Mouse (Mus musculus) hindbrain, embryonic 14.5 days (tissue): ENCODE results near the gene Nkx2-1. TPM values are rescaled to one million over a fixed set of nuclear protein-coding genes. Genes with fewer than 3 reads are reported as not detected.
"Not testable (repeated sequence)": the region's sequence is repeated elsewhere in the genome, so short reads cannot be mapped to it uniquely, and the experiment has no call there.

Source experiments
- ATAC-seq: fragments of 200-750 bp; cut with Nextera tagmentation; 2 replicates; pipeline ENCODE4 v1.8.0; 2017; ENCODE audit warnings: moderate number of reproducible peaks, mild to moderate bottlenecking, moderate TSS enrichment, moderate library complexity; ENCODE audit not compliant: low FRiP score
- DNase-seq: peaks from one replicate; pipeline ENCODE4 v3.0.0-alpha.2; 2015; ENCODE audit warnings: low spot score
- H3K27ac ChIP-seq: fragments of 300-500 bp; sonication (generic); 2 replicates; pipeline ENCODE4 v1.5.1; 2014; ENCODE audit warnings: mild to moderate bottlenecking, moderate library complexity
- H3K27me3 ChIP-seq: fragments of 300-500 bp; sonication (generic); 2 replicates; pipeline ENCODE4 v1.6.1; 2014; ENCODE audit warnings: mild to moderate bottlenecking, low read length, mixed read lengths; ENCODE audit not compliant: control insufficient read depth, insufficient read depth
- H3K36me3 ChIP-seq: fragments of 300-500 bp; sonication (generic); replicated peaks from 2 replicates; pipeline ENCODE4 v1.6.1; 2014; ENCODE audit not compliant: control insufficient read depth, insufficient read depth
- H3K4me1 ChIP-seq: fragments of 300-500 bp; sonication (generic); replicated peaks from 2 replicates; pipeline ENCODE4 v1.6.1; 2014; ENCODE audit warnings: antibody characterized with exemption, low read length, mixed read lengths; ENCODE audit not compliant: control insufficient read depth, insufficient read depth
- H3K4me2 ChIP-seq: fragments of 300-500 bp; sonication (generic); replicated peaks from 2 replicates; pipeline ENCODE4 v1.6.1; 2014; ENCODE audit warnings: mild to moderate bottlenecking, moderate library complexity
- H3K4me3 ChIP-seq: fragments of 300-500 bp; sonication (generic); replicated peaks from 2 replicates; pipeline ENCODE4 v1.5.1; 2014; ENCODE audit warnings: mild to moderate bottlenecking, low read length
- H3K9ac ChIP-seq: fragments of 300-500 bp; sonication (generic); 2 replicates; pipeline ENCODE4 v1.6.1; 2014
- H3K9me3 ChIP-seq: fragments of 300-500 bp; sonication (generic); 2 replicates; pipeline ENCODE4 v1.6.1; 2016; ENCODE audit warnings: low read length; ENCODE audit not compliant: control insufficient read depth
- WGBS: fragments of 180-500 bp; shearing (Covaris S2); extraction: QIAGEN DNeasy Blood & Tissue Kit; methylation state at CpG from one replicate; pipeline ENCODE4 v1.1.7; 2014; 5-methylcytosine and 5-hydroxymethylcytosine counted together
- polyA plus RNA-seq: library from polyadenylated mRNA; unstranded; fragments of >200 nt; fragmentation: Nextera tagmentation; extraction: Ambion mirVana; gene quantifications from 2 replicates; pipeline ENCODE4 v1.2.1, GENCODE M21; 2014

The Nkx2-1 gene
- polyA plus RNA-seq, 1 experiment from 2014 or later, result not detected

- peaks cover 95% of the 10 kb centered on the region for H3K27me3 ChIP-seq
- not testable (repeated sequence) for H3K4me3 ChIP-seq, H3K36me3 ChIP-seq, H3K9ac ChIP-seq, DNase-seq, H3K9me3 ChIP-seq, H3K27ac ChIP-seq, H3K4me2 ChIP-seq, H3K4me1 ChIP-seq
- peak; percentile 75 for ATAC-seq
- 7% methylated on average over 9 of the region's 16 CpGs for WGBS
These were observed 11.4 kb downstream of the Nkx2-1 start for GRCm38 (mm10) chr12:56525219-56525797.

GRCm38 (mm10) chr12:56524201-56524600 lies 12.5 kb downstream of the Nkx2-1 start:
- DNase-seq, result no peak
- H3K9ac ChIP-seq, result no peak overlapping the region
- 4% methylated on average over 14 of the region's 14 CpGs for WGBS
- no peaks in the 10 kb centered on the region; the same call in 1 of the 2 replicates for H3K4me1 ChIP-seq
- H3K27ac ChIP-seq, result no peak overlapping the region
- no peaks in the 10 kb centered on the region for H3K36me3 ChIP-seq
- no peak overlapping the region for H3K4me3 ChIP-seq
- H3K27me3 ChIP-seq, result peaks cover 95% of the 10 kb centered on the region
- H3K9me3 ChIP-seq, result no peaks in the 10 kb centered on the region
- H3K4me2 ChIP-seq, result no peak overlapping the region
- no peak for ATAC-seq

DNA sequence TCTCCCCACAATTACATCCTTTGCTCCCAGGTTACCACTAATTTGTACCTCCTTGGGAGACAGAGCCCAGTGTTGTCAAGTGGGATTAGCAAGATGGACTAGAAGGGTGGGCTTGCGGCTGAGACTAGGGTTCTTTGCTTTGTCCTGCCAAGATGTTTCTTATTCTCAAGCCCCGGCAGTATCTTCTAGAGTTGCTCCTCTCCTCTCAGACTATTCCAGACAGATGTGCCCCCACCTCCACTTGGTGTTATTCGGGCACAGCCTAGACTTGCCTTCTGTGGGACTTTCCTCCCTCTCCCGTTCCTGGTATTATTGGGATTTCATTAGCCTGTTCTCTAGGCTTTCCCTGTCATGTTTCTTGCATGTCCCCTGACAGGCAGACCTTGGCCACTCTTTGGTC lies 14.5 kb downstream of the Nkx2-1 start:
- no peaks in the 10 kb centered on the region for H3K9me3 ChIP-seq
- H3K27ac ChIP-seq, result no peak overlapping the region
- ATAC-seq (no peak), DNase-seq (no peak)
- WGBS, result 16% methylated on average over 4 of the region's 4 CpGs
- no peaks in the 10 kb centered on the region for H3K36me3 ChIP-seq
- no peak overlapping the region for H3K4me3 ChIP-seq
- no peaks in the 10 kb centered on the region; the same call in 1 of the 2 replicates for H3K4me1 ChIP-seq
- H3K27me3 ChIP-seq, result peaks cover 95% of the 10 kb centered on the region
- no peak overlapping the region for H3K9ac ChIP-seq
- H3K4me2 ChIP-seq, result no peak overlapping the region

- no peak for ATAC-seq
These were observed 15.4 kb downstream of the Nkx2-1 start for GRCm38 (mm10) chr12:56521106-56521840.

DNA sequence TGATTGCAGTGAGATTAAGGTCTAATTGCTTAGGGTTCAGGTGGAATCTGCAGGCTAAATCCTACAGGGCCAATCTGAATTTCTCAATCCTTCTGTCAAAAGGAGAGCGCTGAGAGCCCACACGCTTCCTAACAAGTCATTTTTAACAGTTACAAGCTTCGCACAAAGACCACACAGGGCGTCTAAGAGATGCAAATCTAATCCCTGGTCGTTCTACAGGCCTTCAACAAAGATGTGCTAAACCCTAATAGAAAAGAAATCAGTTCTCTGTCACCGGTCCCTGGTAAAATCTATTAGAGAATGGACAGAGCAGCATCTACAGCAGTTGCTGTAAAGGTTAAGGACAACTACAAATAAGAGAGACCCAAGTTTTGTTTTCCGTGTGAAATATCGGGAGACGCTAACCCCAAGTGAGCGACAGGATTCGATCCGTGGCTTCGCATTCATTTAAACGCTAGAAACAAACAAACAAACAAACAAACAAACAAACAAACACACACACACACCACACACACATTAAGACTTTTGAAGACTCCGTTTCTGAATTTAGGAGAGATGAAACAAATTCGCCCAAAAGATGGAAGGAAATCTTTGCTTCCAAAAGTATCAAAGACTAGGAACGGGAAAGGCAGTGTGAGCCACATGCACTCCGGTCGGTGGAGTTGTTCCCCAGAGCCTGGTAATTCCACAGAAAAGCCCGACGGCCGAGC lies 16.2 kb downstream of the Nkx2-1 start:
- no peak overlapping the region for H3K4me3 ChIP-seq

More at GRCm38 (mm10) chr12:56521106-56521840, 15.4 kb downstream of the Nkx2-1 start:
- Histone ChIP-seq H3K9me3 (no peaks in the 10 kb centered on the region), H3K4me2 (no peak overlapping the region), H3K36me3 (no peaks in the 10 kb centered on the region), H3K4me3 (no peak overlapping the region), H3K9ac (no peak overlapping the region), H3K27ac (no peak overlapping the region), H3K27me3 (peaks cover 94% of the 10 kb centered on the region), H3K4me1 (no peaks in the 10 kb centered on the region; the same call in 1 of the 2 replicates)
- DNase-seq, result no peak
- WGBS, result under 1% methylated on average over 33 of the region's 33 CpGs

DNA sequence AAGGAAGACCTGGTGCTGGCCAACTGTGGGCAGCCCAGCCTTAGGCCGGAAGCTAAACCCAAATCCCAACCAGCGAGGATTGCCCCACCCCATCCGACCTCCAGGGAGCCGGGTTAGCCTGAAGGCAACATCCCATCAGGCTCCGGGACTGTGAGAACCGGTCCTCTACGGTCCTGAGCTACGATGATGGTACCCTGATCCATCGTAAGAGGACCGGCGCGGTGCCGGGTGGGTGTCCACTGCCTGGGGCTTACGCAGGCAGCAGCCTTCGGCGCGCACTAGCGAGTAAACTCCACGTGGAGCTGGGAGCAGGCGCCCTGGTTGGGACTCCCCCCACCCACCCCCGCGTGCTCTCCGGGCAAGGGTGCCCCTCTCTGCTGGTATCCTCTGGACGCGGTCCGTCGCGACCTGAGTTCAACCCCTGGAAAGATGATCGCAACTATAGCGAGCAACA lies 16.9 kb downstream of the Nkx2-1 start:
- H3K4me3 ChIP-seq, result no peak overlapping the region
- no peak for ATAC-seq
- no peak overlapping the region for H3K27ac ChIP-seq

More for the DNA sequence above, 16.2 kb downstream of the Nkx2-1 start:
- Histone ChIP-seq H3K36me3 (no peaks in the 10 kb centered on the region), H3K4me2 (no peak overlapping the region), H3K4me1 (no peaks in the 10 kb centered on the region; the same call in 1 of the 2 replicates), H3K27me3 (peaks cover 93% of the 10 kb centered on the region), H3K27ac (no peak overlapping the region), H3K9ac (no peak overlapping the region), H3K9me3 (no peaks in the 10 kb centered on the region)
- under 1% methylated on average over 22 of the region's 22 CpGs for WGBS
- DNase-seq, result no peak
- ATAC-seq, result no peak

DNA sequence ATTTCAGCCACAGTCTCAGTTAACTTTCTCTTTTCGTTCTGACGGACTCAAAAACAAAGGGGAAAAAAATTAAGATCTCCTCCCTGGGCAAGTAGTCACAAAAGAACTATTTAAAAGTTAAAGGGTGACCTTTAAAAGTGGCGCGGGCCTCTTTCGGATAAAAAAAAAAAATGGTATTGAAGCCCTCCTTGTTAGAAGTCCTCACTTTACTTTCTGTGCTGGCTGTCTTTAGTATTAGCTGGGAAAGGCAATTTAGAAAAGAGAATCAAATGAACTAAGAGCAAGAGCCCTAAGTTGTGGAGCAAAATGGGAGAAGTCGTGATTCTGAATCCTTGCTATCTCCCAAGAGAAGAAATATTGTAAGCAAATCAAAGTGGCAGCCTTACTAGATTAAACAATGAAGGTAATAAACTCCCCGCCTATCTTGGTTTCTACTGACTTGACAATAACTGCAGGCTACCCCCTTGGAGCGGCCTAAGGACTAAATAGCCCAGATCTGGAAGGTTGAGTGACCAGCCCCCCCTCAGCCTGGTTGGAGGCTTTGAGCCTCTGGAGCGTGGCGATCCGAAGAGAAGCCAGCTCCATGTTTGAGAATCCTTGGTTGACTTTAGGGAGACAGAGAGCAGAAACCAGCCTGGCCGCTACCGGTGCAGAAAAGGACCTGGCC lies 17.5 kb downstream of the Nkx2-1 start:
- Histone ChIP-seq H3K27ac (no peak overlapping the region), H3K36me3 (no peaks in the 10 kb centered on the region), H3K4me3 (no peak overlapping the region), H3K4me2 (no peak overlapping the region), H3K9me3 (no peaks in the 10 kb centered on the region), H3K4me1 (no peaks in the 10 kb centered on the region; the same call in 1 of the 2 replicates), H3K27me3 (peaks cover 96% of the 10 kb centered on the region), H3K9ac (no peak overlapping the region)
- ATAC-seq (no peak), DNase-seq (no peak)
- 14% methylated on average over 13 of the region's 13 CpGs for WGBS

More for the DNA sequence above, 16.9 kb downstream of the Nkx2-1 start:
- Histone ChIP-seq H3K27me3 (peaks cover 96% of the 10 kb centered on the region), H3K4me2 (no peak overlapping the region), H3K9ac (no peak overlapping the region), H3K36me3 (no peaks in the 10 kb centered on the region), H3K4me1 (no peaks in the 10 kb centered on the region; the same call in 1 of the 2 replicates), H3K9me3 (no peaks in the 10 kb centered on the region)
- no peak for DNase-seq
- WGBS, result under 1% methylated on average over 30 of the region's 30 CpGs

DNA sequence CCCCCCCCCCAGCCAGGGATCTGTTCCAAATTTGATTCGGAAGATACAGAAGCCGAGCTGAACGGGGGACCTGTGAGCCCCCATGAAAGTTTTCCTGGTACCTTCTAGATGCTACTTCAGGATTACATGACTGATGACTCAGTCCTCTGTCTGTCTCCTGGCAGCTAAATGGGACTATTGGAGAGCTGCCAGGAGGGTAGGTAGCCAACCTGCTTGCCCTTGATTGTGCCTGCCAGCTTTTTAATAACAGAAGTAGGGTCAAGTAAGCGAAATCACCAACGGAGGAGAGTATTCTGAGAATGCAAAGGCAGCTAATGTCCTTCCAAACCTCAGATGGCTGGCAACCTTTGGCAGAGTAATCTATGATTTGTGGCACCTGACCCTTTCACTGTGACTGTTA lies 18.5 kb downstream of the Nkx2-1 start:
- Histone ChIP-seq H3K27me3 (peaks cover 96% of the 10 kb centered on the region), H3K9me3 (no peaks in the 10 kb centered on the region), H3K36me3 (no peaks in the 10 kb centered on the region), H3K4me3 (no peak overlapping the region), H3K9ac (no peak overlapping the region), H3K4me2 (no peak overlapping the region), H3K4me1 (no peaks in the 10 kb centered on the region; the same call in 1 of the 2 replicates), H3K27ac (no peak overlapping the region)
- DNase-seq (no peak), ATAC-seq (no peak)
- WGBS, result 64% methylated on average over 5 of the region's 5 CpGs

DNA sequence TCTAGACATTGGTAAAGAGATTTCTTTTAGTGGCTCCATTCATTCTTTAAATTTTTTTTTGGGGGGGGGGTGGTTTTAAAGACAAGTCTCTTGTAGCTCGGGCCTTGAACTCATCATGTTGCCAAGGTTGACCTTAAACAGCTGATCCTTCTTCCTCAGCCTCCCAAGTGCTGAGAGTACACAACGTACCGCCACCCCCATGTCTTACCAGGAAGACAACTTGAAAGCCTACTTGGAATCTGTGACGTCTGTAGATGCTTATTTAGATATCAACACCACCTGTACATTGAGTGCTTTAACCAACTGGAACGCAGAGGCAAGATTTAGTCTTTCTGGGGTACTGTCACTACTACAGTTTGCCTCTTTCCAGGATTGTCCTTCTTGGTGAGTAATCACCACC lies 21.9 kb downstream of the Nkx2-1 start:
- Histone ChIP-seq H3K9me3 (no peaks in the 10 kb centered on the region), H3K27ac (no peak overlapping the region), H3K27me3 (peaks cover 98% of the 10 kb centered on the region), H3K9ac (no peak overlapping the region), H3K4me1 (no peaks in the 10 kb centered on the region), H3K4me3 (no peak overlapping the region), H3K36me3 (no peaks in the 10 kb centered on the region), H3K4me2 (no peak overlapping the region)
- ATAC-seq (no peak), DNase-seq (no peak)
- WGBS, result 93% methylated on average over 5 of the region's 5 CpGs
